Mouse (Mus musculus) CH12.LX (cell line): ENCODE results near the gene Mcemp1.

Experiments
- CHD1 ChIP-seq: IDR thresholded peaks from 2 replicates; pipeline ENCODE4 v1.6.1; 2012; ENCODE audit warnings: low read depth, low read length, improper control_type of control experiment, inconsistent platforms
- CTCF ChIP-seq, 2 experiments: IDR thresholded peaks in 1 of 2; conservative IDR thresholded peaks in 1 of 2; 2 replicates each; pipeline ENCODE4 v1.5.1; 2011 to 2012; ENCODE audit warnings: low read depth in 2 of 2, low read length in 2 of 2, improper control_type of control experiment in 1 of 2, inconsistent platforms in 1 of 2, mild to moderate bottlenecking in 1 of 2, moderate library complexity in 1 of 2
- ELF1 ChIP-seq: IDR thresholded peaks from 2 replicates; pipeline ENCODE4 v1.6.1; 2014; ENCODE audit warnings: low read depth, mild to moderate bottlenecking, inconsistent platforms, low read length, improper control_type of control experiment
- KAT2A ChIP-seq: IDR thresholded peaks from 2 replicates; pipeline ENCODE4 v1.6.1; 2012; ENCODE audit warnings: low read length, improper control_type of control experiment, inconsistent platforms; ENCODE audit not compliant: insufficient replicate concordance
- MAX ChIP-seq: IDR thresholded peaks from 2 replicates; pipeline ENCODE4 v1.6.1; 2011; ENCODE audit warnings: low read length, improper control_type of control experiment
- MEF2A ChIP-seq: IDR thresholded peaks from 2 replicates; pipeline ENCODE4 v1.6.1; 2014; ENCODE audit warnings: low read depth, mild to moderate bottlenecking, inconsistent platforms, low read length, improper control_type of control experiment, borderline replicate concordance
- NRF1 ChIP-seq: IDR thresholded peaks from 2 replicates; pipeline ENCODE4 v1.6.1; 2014; ENCODE audit warnings: low read depth, mild to moderate bottlenecking, inconsistent platforms, low read length, improper control_type of control experiment, moderate library complexity
- POLR2A ChIP-seq: IDR thresholded peaks from 2 replicates; pipeline ENCODE4 v1.6.1; 2011; ENCODE audit warnings: low read depth, mild to moderate bottlenecking, improper control_type of control experiment, low read length
- RAD21 ChIP-seq: IDR thresholded peaks from 2 replicates; pipeline ENCODE4 v1.6.1; 2011; ENCODE audit warnings: low read depth, mild to moderate bottlenecking, low read length, improper control_type of control experiment, moderate library complexity
- RCOR1 ChIP-seq: conservative IDR thresholded peaks from 2 replicates; pipeline ENCODE4 v1.6.1; 2012; ENCODE audit warnings: low read depth, mild to moderate bottlenecking, inconsistent platforms, low read length, improper control_type of control experiment
- TBP ChIP-seq: conservative IDR thresholded peaks from 2 replicates; pipeline ENCODE4 v1.6.1; 2011; ENCODE audit warnings: low read depth, low read length, improper control_type of control experiment
- TCF12 ChIP-seq: IDR thresholded peaks from 2 replicates; pipeline ENCODE4 v1.6.1; 2014; ENCODE audit warnings: low read depth, mild to moderate bottlenecking, inconsistent platforms, low read length, improper control_type of control experiment
- ZNF384 ChIP-seq: IDR thresholded peaks from 2 replicates; pipeline ENCODE4 v1.6.1; 2012; ENCODE audit warnings: low read depth, low read length, improper control_type of control experiment, inconsistent platforms

DNA sequence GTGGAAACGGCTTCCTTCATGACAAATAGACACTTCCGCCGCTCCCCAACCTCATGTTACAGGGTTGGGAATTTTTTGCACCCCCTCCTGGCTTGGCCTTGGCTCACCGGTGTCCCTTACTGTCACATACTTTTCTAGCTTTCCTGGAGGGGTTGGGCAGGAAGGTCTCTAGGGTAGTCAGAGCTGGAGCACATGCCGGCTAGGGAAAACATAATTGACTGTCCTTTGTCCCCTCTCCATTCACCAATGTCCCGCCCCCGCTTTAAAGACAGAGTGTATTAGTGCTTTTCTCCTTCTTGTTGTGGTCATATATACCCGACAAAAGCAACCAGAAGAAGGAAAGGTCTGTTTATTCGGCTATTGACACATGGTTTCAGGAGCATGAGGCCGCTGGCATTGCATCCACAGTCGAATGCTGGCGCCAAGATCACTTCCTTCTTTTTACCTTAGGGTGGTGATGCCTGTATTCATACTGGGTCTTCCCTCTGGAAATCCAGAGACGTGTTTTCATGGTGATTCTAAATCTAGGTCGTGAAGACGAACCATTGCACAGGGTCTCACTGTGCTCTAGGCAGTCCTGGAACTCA, 11.5 kb downstream of the Mcemp1 start:
- TF ChIP-seq ELF1: 0 out of 2 replicates have a peak, but pooled peaks have one; percentile 14
- TF ChIP-seq POLR2A: 0 out of 2 replicates have a peak, but pooled peaks have one; percentile 27
- no peak for TF ChIP-seq CTCF (conservative IDR thresholded peaks at IDR 0.05 in 1 of 2, IDR thresholded peaks at IDR 0.05 in 1 of 2; ENCODE audit: low read depth in 2 of 2, low read length in 2 of 2)
- no peak for TF ChIP-seq RAD21
- TF ChIP-seq MAX: peak; percentile 78
- no peak for TF ChIP-seq NRF1
- TF ChIP-seq MEF2A: no peak
- no peak for TF ChIP-seq ZNF384
- no peak for TF ChIP-seq CHD1
- TF ChIP-seq TCF12: no peak
- no peak for TF ChIP-seq RCOR1
- no peak for TF ChIP-seq TBP
- no peak for TF ChIP-seq KAT2A
